Mouse (Mus musculus) CD8-positive naive resting alpha-beta T cell, adult 2 months (primary cell): Measurements from ENCODE around the gene Grcc10.

Experiments
- DNase-seq, 2 experiments: peaks; one replicate each; pipeline ENCODE4 v3.0.0; 2022; ENCODE audit warnings: low read depth in 2 of 2, low spot score in 2 of 2

Gene Grcc10

GRCm38 (mm10) chr6:124740888-124741761, at the start of gene Grcc10:
Grcc10 (minus strand) TSS chr6:124741374.
- peak; percentile 88 to 93 for DNase-seq

- DNase-seq: no peak
Observed at GRCm38 (mm10) chr6:124790121-124790520, 48.9 kb upstream of the Grcc10 start.

GRCm38 (mm10) chr6:124789519-124789918, 48.3 kb upstream of the Grcc10 start:
- DNase-seq: no peak

GRCm38 (mm10) chr6:124787722-124788121, 46.5 kb upstream of the Grcc10 start:
- no peak for DNase-seq

GRCm38 (mm10) chr6:124786756-124787420, 45.7 kb upstream of the Grcc10 start:
- no peak for DNase-seq

- no peak for DNase-seq
Observed at GRCm38 (mm10) chr6:124782436-124782835, 41.3 kb upstream of the Grcc10 start.

- no peak for DNase-seq
Observed at GRCm38 (mm10) chr6:124780917-124781316, 39.7 kb upstream of the Grcc10 start.

GRCm38 (mm10) chr6:124779984-124780416, 38.8 kb upstream of the Grcc10 start:
- DNase-seq: no peak

GRCm38 (mm10) chr6:124779222-124779983, 38.2 kb upstream of the Grcc10 start, which contains the start of gene Lrrc23:
Lrrc23 (minus strand) TSS chr6:124779727.
- DNase-seq: peak; percentile 58 to 69

- DNase-seq: no peak
Observed at GRCm38 (mm10) chr6:124770511-124770910, 29.3 kb upstream of the Grcc10 start.

- DNase-seq: no peak
Observed at GRCm38 (mm10) chr6:124770013-124770412, 28.8 kb upstream of the Grcc10 start.

- peak in 1 of 2 experiments; percentile 28 for DNase-seq
Observed at GRCm38 (mm10) chr6:124769101-124769765, 28.1 kb upstream of the Grcc10 start, which contains the start of gene Eno2. Eno2 (minus strand) TSS chr6:124769673.

- no peak for DNase-seq
Observed at GRCm38 (mm10) chr6:124768704-124769044, 27.5 kb upstream of the Grcc10 start.

- no peak for DNase-seq
Observed at GRCm38 (mm10) chr6:124767920-124768703, 26.9 kb upstream of the Grcc10 start.

GRCm38 (mm10) chr6:124767536-124767919, 26.4 kb upstream of the Grcc10 start:
- DNase-seq: no peak

- no peak for DNase-seq
Observed at GRCm38 (mm10) chr6:124765951-124766350, 24.8 kb upstream of the Grcc10 start.

GRCm38 (mm10) chr6:124759259-124759658, 18.1 kb upstream of the Grcc10 start:
- DNase-seq: peak; percentile 88 to 92

GRCm38 (mm10) chr6:124758849-124759232, 17.7 kb upstream of the Grcc10 start:
- DNase-seq: no peak

GRCm38 (mm10) chr6:124757909-124758848, 17.0 kb upstream of the Grcc10 start:
- no peak for DNase-seq
